Mouse (Mus musculus) hindbrain, embryonic 11.5 days (tissue): ENCODE data around the gene Atp5g2. TPM values are rescaled to one million over a fixed set of nuclear protein-coding genes. Genes with fewer than 3 reads are reported as not detected.

Experiments
- ATAC-seq: fragments of 200-750 bp; cut with Nextera tagmentation; 2 replicates; pipeline ENCODE4 v1.8.0; 2017; ENCODE audit warnings: mild to moderate bottlenecking, moderate TSS enrichment, moderate library complexity; ENCODE audit not compliant: low FRiP score
- DNase-seq: peaks from one replicate; pipeline ENCODE4 v3.0.0-alpha.2; 2015; ENCODE audit warnings: low spot score
- H3K27ac ChIP-seq: fragments of 300-500 bp; sonication (generic); 2 replicates; pipeline ENCODE4 v1.5.1; 2014; ENCODE audit warnings: mild to moderate bottlenecking, low read depth, low read length
- H3K27me3 ChIP-seq: fragments of 300-500 bp; sonication (generic); 2 replicates; pipeline ENCODE4 v1.6.1; 2014; ENCODE audit warnings: mild to moderate bottlenecking, low read length, moderate library complexity, mixed read lengths; ENCODE audit not compliant: control insufficient read depth, insufficient read depth
- H3K36me3 ChIP-seq: fragments of 300-500 bp; sonication (generic); 2 replicates; pipeline ENCODE4 v1.6.1; 2014; ENCODE audit warnings: mild to moderate bottlenecking, low read length, moderate library complexity, mixed read lengths; ENCODE audit not compliant: control insufficient read depth, insufficient read depth
- H3K4me1 ChIP-seq: fragments of 300-500 bp; sonication (generic); replicated peaks from 2 replicates; pipeline ENCODE4 v1.6.1; 2014; ENCODE audit warnings: low read length, mixed read lengths; ENCODE audit not compliant: control insufficient read depth, insufficient read depth
- H3K4me2 ChIP-seq: fragments of 300-500 bp; sonication (generic); replicated peaks from 2 replicates; pipeline ENCODE4 v1.6.1; 2014; ENCODE audit warnings: mild to moderate bottlenecking, low read depth, low read length
- H3K4me3 ChIP-seq: fragments of 300-500 bp; sonication (generic); 2 replicates; pipeline ENCODE4 v1.5.1; 2014; ENCODE audit warnings: low read depth, low read length
- H3K9ac ChIP-seq: fragments of 300-500 bp; sonication (generic); 2 replicates; pipeline ENCODE4 v1.6.1; 2014; ENCODE audit warnings: low read depth, low read length
- H3K9me3 ChIP-seq: fragments of 300-500 bp; sonication (generic); 2 replicates; pipeline ENCODE4 v1.6.1; 2016; ENCODE audit warnings: low read length; ENCODE audit not compliant: control insufficient read depth
- WGBS: fragments of 180-500 bp; shearing (Covaris S2); extraction: QIAGEN DNeasy Blood & Tissue Kit; methylation state at CpG from one replicate; pipeline ENCODE4 v1.1.7; 2014; 5-methylcytosine and 5-hydroxymethylcytosine counted together
- polyA plus RNA-seq: library from polyadenylated mRNA; unstranded; fragments of >200 nt; fragmentation: Nextera tagmentation; extraction: Ambion mirVana; gene quantifications from 2 replicates; pipeline ENCODE4 v1.2.1, GENCODE M21; 2014

Atp5g2 gene
- 57.6 and 66.0 TPM in 2 replicates for polyA plus RNA-seq

DNA sequence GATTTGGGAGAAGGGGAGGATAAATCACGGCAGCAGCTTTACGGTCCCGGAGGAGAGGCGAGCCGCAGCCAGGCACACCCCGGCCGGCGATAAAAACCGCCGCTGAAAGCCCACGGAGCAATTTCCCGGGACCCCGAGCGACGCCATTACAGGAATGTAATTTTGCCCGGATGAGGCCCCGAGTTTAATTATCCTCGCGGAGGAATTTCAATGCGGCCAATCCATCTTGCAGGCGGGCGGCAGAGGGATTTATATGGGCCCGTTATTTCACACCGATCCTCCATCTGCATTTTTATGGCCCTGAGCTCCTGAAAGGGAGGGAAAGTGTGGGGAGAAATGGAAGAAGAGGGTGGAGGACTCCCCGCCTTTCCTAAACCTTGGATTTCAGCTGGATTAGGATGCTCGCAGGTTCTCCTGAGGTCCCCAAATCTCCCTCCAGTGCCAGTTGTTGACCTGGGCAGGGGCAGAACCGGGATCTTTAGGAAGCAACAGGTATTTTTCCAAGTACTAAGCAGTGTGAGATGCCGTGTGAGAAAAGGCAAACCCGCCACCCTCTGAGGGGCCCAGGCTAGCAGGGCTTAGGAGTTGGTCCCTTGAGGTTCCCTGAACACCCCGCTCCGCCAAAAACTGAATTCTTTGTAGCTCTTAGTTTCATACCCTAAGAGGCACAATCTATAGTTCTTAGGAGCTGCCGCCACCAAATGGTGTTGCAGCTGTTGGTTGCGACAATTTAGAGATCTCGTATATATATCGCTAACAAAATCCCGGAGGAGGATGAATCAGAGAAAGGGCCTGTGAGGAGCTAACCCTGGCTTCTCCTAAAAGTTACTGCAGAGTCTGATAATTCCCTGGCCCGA lies at the start of gene Atp5g2:
Gene Atp5g2, minus strand, starts transcription at position 138 of the 857 bp plus-strand sequence.
- Histone ChIP-seq H3K9ac (peak within 1 kb of the TSS; percentile 93), H3K27ac (peak within 1 kb of the TSS; percentile 99), H3K4me3 (peak within 1 kb of the TSS; percentile 42), H3K4me2 (peak within 1 kb of the TSS; percentile 61), H3K4me1 (peaks cover 8% of the 10 kb centered on the region; the same call in 1 of the 2 replicates), H3K9me3 (no peaks in the 10 kb centered on the region), H3K27me3 (no peaks in the 10 kb centered on the region), H3K36me3 (no peaks in the 10 kb centered on the region)
- DNase-seq: peak; percentile 74
- 4% methylated on average over 37 of the region's 37 CpGs for WGBS
- no peak for ATAC-seq

DNA sequence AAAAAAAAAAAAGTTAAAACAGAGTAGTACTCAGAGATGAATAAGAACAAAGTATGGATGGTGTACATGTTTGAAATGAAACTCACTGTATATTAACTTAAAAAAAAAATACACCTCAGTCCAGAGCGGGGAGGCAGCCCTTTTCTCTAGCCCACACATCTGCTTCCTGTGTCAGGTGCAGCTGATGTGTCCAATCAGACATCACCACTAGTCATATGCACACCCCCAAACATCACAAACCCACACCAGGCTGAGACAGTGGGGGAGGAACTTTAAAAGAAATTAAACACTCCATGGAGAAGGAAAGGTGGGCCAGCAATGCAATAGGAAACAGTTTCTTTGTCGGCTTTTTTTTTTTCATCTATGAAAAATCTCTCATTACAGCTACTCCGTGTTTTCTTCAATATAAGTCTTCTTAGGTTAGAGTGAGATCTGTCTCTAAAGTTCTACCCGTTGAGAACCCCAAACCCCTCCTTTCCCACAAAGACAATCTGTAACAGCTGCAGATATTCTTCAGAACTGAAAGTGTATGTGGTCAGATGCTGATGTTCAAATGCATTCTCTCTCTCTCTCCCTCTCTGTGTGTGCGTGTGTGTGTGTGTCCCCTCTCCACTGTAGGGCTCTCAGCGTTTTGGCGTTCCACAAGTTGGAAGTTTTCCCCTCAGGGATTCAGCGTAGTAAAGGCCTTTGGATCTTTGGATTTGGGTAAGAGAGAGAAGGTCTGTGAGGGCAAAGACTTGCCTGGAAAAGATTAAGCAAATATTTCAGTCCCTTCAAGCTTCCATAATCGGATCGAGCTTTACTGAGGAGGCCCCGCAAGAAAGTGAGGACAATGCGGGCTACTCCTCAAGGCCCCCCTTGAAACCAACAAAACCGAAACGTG lies 49.1 kb upstream of the Atp5g2 start:
- Histone ChIP-seq H3K4me2 (peak overlapping the region; percentile 63), H3K36me3 (no peaks in the 10 kb centered on the region), H3K9me3 (no peaks in the 10 kb centered on the region), H3K9ac (peak overlapping the region; percentile 54), H3K4me1 (no peaks in the 10 kb centered on the region), H3K4me3 (peak overlapping the region; percentile 70), H3K27me3 (no peaks in the 10 kb centered on the region), H3K27ac (no peak overlapping the region)
- ATAC-seq: no peak
- no peak for DNase-seq
- 21% methylated on average over 14 of the region's 14 CpGs for WGBS

DNA sequence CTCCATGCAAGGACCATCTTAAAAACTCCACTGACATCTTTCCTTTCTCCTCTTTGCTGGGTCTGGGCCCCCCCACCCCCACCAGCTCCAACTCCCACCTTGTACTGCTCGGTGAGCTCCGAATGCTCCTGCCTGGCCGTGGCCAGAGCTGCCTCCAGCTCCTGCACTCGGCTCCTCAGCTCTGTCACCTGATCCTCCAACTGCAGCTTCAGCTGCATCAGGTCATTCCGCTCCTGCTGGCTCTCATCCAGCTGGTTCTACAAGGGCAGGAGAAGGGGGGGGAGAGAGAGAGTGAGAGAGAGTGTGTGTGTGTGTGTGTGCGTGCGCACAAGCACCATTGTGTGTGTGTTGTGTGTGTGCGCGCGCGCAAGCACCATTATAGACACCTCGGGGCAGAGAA lies 44.0 kb upstream of the Atp5g2 start:
- Histone ChIP-seq H3K4me3 (no peak overlapping the region), H3K4me2 (no peak overlapping the region), H3K9me3 (no peaks in the 10 kb centered on the region), H3K27ac (no peak overlapping the region), H3K36me3 (no peaks in the 10 kb centered on the region), H3K27me3 (no peaks in the 10 kb centered on the region), H3K9ac (no peak overlapping the region), H3K4me1 (no peaks in the 10 kb centered on the region)
- no peak for ATAC-seq
- no peak for DNase-seq
- WGBS: 71% methylated on average over 12 of the region's 12 CpGs

- H3K27me3 ChIP-seq: no peaks in the 10 kb centered on the region
- WGBS: 53% methylated on average over 6 of the region's 6 CpGs
Observed at GRCm38 (mm10) chr15:102707736-102708269, 35.7 kb upstream of the Atp5g2 start.

DNA sequence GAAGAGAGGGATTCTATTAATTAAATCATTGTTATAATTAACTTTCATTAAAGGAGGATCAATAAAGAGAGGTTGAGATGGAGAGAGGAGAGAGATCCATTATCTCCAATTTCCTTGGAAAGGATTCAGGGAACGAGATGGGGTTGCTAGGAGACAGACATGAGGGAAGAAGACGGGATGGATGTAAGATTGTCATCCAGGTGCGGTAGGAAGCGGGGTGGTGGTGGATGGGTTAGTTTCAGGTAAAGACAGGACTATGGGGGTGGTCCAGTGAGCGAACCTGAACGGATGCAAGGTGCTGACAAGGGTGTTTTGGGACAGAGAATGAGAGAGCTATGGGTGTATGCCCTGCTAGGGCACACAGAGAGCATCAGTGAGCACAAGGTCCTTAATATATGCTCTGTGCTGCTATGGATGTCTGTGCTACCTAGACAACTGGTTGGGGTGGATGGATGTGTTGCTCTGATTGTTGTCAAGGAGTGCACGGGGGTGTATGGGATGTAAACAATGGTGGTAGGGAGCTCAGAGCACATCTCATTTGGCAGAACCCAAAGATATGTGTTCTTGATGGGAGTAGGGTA lies 33.9 kb upstream of the Atp5g2 start:
- Histone ChIP-seq H3K4me1 (no peaks in the 10 kb centered on the region; the same call in 1 of the 2 replicates), H3K27me3 (no peaks in the 10 kb centered on the region), H3K36me3 (0 out of 2 replicates have a peak, but pooled peaks cover 2% of the 10 kb centered on the region), H3K27ac (no peak overlapping the region), H3K9ac (no peak overlapping the region), H3K9me3 (no peaks in the 10 kb centered on the region), H3K4me2 (no peak overlapping the region), H3K4me3 (no peak overlapping the region)
- 0 out of 2 replicates have a peak, but pooled peaks have one; percentile 7 for ATAC-seq
- WGBS: 80% methylated on average over 7 of the region's 7 CpGs
- no peak for DNase-seq

More at GRCm38 (mm10) chr15:102707736-102708269, 35.7 kb upstream of the Atp5g2 start:
- ATAC-seq (peak; percentile 66), DNase-seq (peak; percentile 34)
- 0 out of 2 replicates have a peak, but pooled peaks cover 2% of the 10 kb centered on the region for H3K36me3 ChIP-seq
- peak overlapping the region; percentile 37 for H3K27ac ChIP-seq
- no peaks in the 10 kb centered on the region; the same call in 1 of the 2 replicates for H3K4me1 ChIP-seq
- no peak overlapping the region for H3K4me3 ChIP-seq
- no peaks in the 10 kb centered on the region for H3K9me3 ChIP-seq
- no peak overlapping the region for H3K4me2 ChIP-seq
- no peak overlapping the region for H3K9ac ChIP-seq

GRCm38 (mm10) chr15:102705226-102705894 lies 33.2 kb upstream of the Atp5g2 start:
- Histone ChIP-seq H3K9me3 (no peaks in the 10 kb centered on the region), H3K27me3 (no peaks in the 10 kb centered on the region), H3K27ac (no peak overlapping the region), H3K36me3 (0 out of 2 replicates have a peak, but pooled peaks cover 2% of the 10 kb centered on the region), H3K4me1 (no peaks in the 10 kb centered on the region; the same call in 1 of the 2 replicates), H3K9ac (no peak overlapping the region), H3K4me2 (no peak overlapping the region), H3K4me3 (no peak overlapping the region)
- ATAC-seq: no peak; the same call in 1 of the 2 replicates
- 53% methylated on average over 9 of the region's 9 CpGs for WGBS
- DNase-seq: no peak

GRCm38 (mm10) chr15:102704806-102705205 lies 32.7 kb upstream of the Atp5g2 start:
- Histone ChIP-seq H3K36me3 (0 out of 2 replicates have a peak, but pooled peaks cover 2% of the 10 kb centered on the region), H3K4me1 (no peaks in the 10 kb centered on the region; the same call in 1 of the 2 replicates), H3K27me3 (0 out of 2 replicates have a peak, but pooled peaks cover under 1% of the 10 kb centered on the region), H3K9me3 (no peaks in the 10 kb centered on the region), H3K4me2 (no peak overlapping the region), H3K9ac (no peak overlapping the region), H3K27ac (no peak overlapping the region), H3K4me3 (no peak overlapping the region)
- ATAC-seq (no peak), DNase-seq (no peak)
- 86% methylated on average over 5 of the region's 5 CpGs for WGBS
